Mouse (Mus musculus): ENCODE results near the gene Lgmn.

Gene Lgmn

GRCm38 (mm10) chr12:102432238-102432637 lies 7.4 kb downstream of the Lgmn start:
- DNase-seq (ENCODE audit: low spot score) = no peak

- no peak for DNase-seq (ENCODE audit: low spot score)
Observed at GRCm38 (mm10) chr12:102430228-102430627, 9.4 kb downstream of the Lgmn start.

- no peak for DNase-seq (ENCODE audit: low spot score)
Observed at GRCm38 (mm10) chr12:102429656-102430055, 10.0 kb downstream of the Lgmn start.

GRCm38 (mm10) chr12:102426285-102426684 lies 13.3 kb downstream of the Lgmn start:
- DNase-seq (ENCODE audit: low spot score) = no peak

- DNase-seq (ENCODE audit: low spot score) = no peak
Observed at GRCm38 (mm10) chr12:102425048-102425578, 14.5 kb downstream of the Lgmn start.

- DNase-seq (ENCODE audit: low spot score) = no peak
Observed at GRCm38 (mm10) chr12:102424456-102424855, 15.2 kb downstream of the Lgmn start.

GRCm38 (mm10) chr12:102423625-102424024 lies 16.0 kb downstream of the Lgmn start:
- DNase-seq (ENCODE audit: low spot score) = no peak

GRCm38 (mm10) chr12:102422623-102423320 lies 16.8 kb downstream of the Lgmn start:
- DNase-seq (ENCODE audit: low spot score) = no peak

- DNase-seq (ENCODE audit: low spot score) = peak; percentile 19
Observed at GRCm38 (mm10) chr12:102422065-102422464, 17.5 kb downstream of the Lgmn start.

GRCm38 (mm10) chr12:102420168-102420890 lies 19.3 kb downstream of the Lgmn start:
- DNase-seq (ENCODE audit: low spot score) = no peak

GRCm38 (mm10) chr12:102419544-102419943 lies 20.1 kb downstream of the Lgmn start:
- DNase-seq (ENCODE audit: low spot score) = no peak

GRCm38 (mm10) chr12:102417701-102418100 lies 21.9 kb downstream of the Lgmn start:
- DNase-seq (ENCODE audit: low spot score) = no peak

- DNase-seq (ENCODE audit: low spot score) = no peak
Observed at GRCm38 (mm10) chr12:102416955-102417510, 22.6 kb downstream of the Lgmn start.

GRCm38 (mm10) chr12:102416391-102416837 lies 23.2 kb downstream of the Lgmn start:
- no peak for DNase-seq (ENCODE audit: low spot score)

- no peak for DNase-seq (ENCODE audit: low spot score)
Observed at GRCm38 (mm10) chr12:102414686-102415085, 24.9 kb downstream of the Lgmn start.

- no peak for DNase-seq (ENCODE audit: low spot score)
Observed at GRCm38 (mm10) chr12:102413171-102413570, 26.4 kb downstream of the Lgmn start.

GRCm38 (mm10) chr12:102398588-102398987 lies 41.0 kb downstream of the Lgmn start:
- no peak for DNase-seq (ENCODE audit: low spot score)

GRCm38 (mm10) chr12:102395998-102396991 lies 43.3 kb downstream of the Lgmn start:
- peak; percentile 11 for DNase-seq (ENCODE audit: low spot score)

- no peak for DNase-seq (ENCODE audit: low spot score)
Observed at GRCm38 (mm10) chr12:102395537-102395936, 44.1 kb downstream of the Lgmn start.

- DNase-seq (ENCODE audit: low spot score) = no peak
Observed at GRCm38 (mm10) chr12:102394496-102394895, 45.1 kb downstream of the Lgmn start.

- peak; percentile 55 for DNase-seq (ENCODE audit: low spot score)
Observed at GRCm38 (mm10) chr12:102391982-102392381, 47.6 kb downstream of the Lgmn start.

GRCm38 (mm10) chr12:102391109-102391508 lies 48.5 kb downstream of the Lgmn start:
- no peak for DNase-seq (ENCODE audit: low spot score)
